Mouse (Mus musculus): ENCODE data around the gene Wnt8b.

DNA sequence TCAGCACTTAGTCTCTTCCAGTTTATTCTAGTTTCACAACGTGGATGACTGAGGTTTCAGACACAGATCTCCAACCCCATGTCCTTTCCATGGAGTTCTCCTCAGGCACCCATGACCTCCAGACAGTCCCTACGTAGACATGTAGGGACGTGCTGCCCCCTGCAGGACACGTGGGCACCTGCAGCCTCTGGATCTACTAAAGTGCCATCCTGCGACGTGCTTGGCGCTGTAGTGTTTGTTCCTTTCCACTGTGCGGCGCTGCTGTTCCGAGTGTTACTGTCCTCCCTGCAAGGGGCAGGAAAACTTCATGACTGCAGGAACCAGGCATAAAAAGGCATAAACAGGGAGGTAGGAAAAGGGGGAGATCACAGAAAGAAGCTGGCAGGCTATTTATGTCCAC, 19.1 kb upstream of the Wnt8b start:
- TF ChIP-seq CTCF (IDR thresholded peaks at IDR 0.05; ENCODE audit: control insufficient read depth, insufficient read depth, low read length) (peak; percentile 97), POLR2A (IDR thresholded peaks at IDR 0.05; ENCODE audit: borderline replicate concordance, control insufficient read depth, low read depth, low read length) (no peak)

Data from bone marrow, adult 2 months (tissue).